Mouse (Mus musculus) CH12.LX (cell line): Measurements from ENCODE around the gene Atp13a3.

ENCODE experiments used
- CTCF ChIP-seq, 2 experiments: IDR thresholded peaks in 1 of 2; conservative IDR thresholded peaks in 1 of 2; 2 replicates each; pipeline ENCODE4 v1.5.1; 2011 to 2012; ENCODE audit warnings: low read depth in 2 of 2, low read length in 2 of 2, improper control_type of control experiment in 1 of 2, inconsistent platforms in 1 of 2, mild to moderate bottlenecking in 1 of 2, moderate library complexity in 1 of 2
- MAX ChIP-seq: IDR thresholded peaks from 2 replicates; pipeline ENCODE4 v1.6.1; 2011; ENCODE audit warnings: low read length, improper control_type of control experiment
- MAZ ChIP-seq: IDR thresholded peaks from 2 replicates; pipeline ENCODE4 v1.6.1; 2012; ENCODE audit warnings: low read depth, mild to moderate bottlenecking, inconsistent platforms, low read length, improper control_type of control experiment, moderate library complexity
- MYC ChIP-seq: IDR thresholded peaks from 2 replicates; pipeline ENCODE4 v1.6.1; 2011; ENCODE audit warnings: low read depth, mild to moderate bottlenecking, improper control_type of control experiment, low read length
- POLR2A ChIP-seq: IDR thresholded peaks from 2 replicates; pipeline ENCODE4 v1.6.1; 2011; ENCODE audit warnings: low read depth, mild to moderate bottlenecking, improper control_type of control experiment, low read length
- SIN3A ChIP-seq: IDR thresholded peaks from 2 replicates; pipeline ENCODE4 v1.6.1; 2012; ENCODE audit warnings: low read length, improper control_type of control experiment, inconsistent platforms
- SMC3 ChIP-seq: IDR thresholded peaks from 2 replicates; pipeline ENCODE4 v1.6.1; 2011; ENCODE audit warnings: low read depth, low read length, improper control_type of control experiment
- ZMIZ1 ChIP-seq: IDR thresholded peaks from 2 replicates; pipeline ENCODE4 v1.6.1; 2012; ENCODE audit warnings: low read depth, mild to moderate bottlenecking, inconsistent platforms, low read length, improper control_type of control experiment

DNA sequence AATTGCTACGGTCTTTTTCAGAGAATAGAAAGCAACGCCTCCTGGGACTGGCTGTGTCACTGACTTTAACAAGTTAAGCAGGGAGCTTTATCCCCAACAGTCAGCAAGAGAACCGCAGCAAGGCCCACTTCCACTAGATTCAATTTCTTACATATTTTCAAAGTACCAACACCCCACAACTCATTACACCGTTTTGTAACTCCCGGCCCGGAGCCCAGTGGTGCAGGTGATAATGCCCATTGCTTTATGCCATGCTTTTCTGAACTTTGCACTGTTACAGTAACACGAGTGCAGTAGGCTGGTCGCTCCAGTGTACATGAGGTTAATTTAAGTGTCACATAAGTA, 95.6 kb downstream of the Atp13a3 start:
- TF ChIP-seq CTCF (conservative IDR thresholded peaks at IDR 0.05 in 1 of 2, IDR thresholded peaks at IDR 0.05 in 1 of 2; ENCODE audit: low read depth in 2 of 2, low read length in 2 of 2), result no peak
- no peak for TF ChIP-seq ZMIZ1
- TF ChIP-seq MAZ, result no peak
- no peak for TF ChIP-seq POLR2A
- no peak for TF ChIP-seq SMC3
- no peak for TF ChIP-seq MYC
- TF ChIP-seq MAX, result no peak
- no peak for TF ChIP-seq SIN3A
